Mouse (Mus musculus) lung, postnatal 0 days (tissue): ENCODE data around the gene Slc24a3. TPM values are rescaled to one million over a fixed set of nuclear protein-coding genes. Genes with fewer than 3 reads are reported as not detected.

Source experiments
- ATAC-seq: fragments of 200-750 bp; cut with Nextera tagmentation; 2 replicates; pipeline ENCODE4 v1.8.0; 2017; ENCODE audit warnings: moderate library complexity
- DNase-seq: peaks from one replicate; pipeline ENCODE4 v3.0.0-alpha.2; 2016; ENCODE audit warnings: low spot score
- H3K27ac ChIP-seq: fragments of 300-500 bp; sonication (generic); 2 replicates; pipeline ENCODE4 v1.5.1; 2014; ENCODE audit warnings: antibody characterized with exemption, mild to moderate bottlenecking, low read length, mixed read lengths
- H3K27me3 ChIP-seq: fragments of 300-500 bp; sonication (generic); replicated peaks from 2 replicates; pipeline ENCODE4 v1.6.1; 2014; ENCODE audit warnings: low read length, mixed read lengths; ENCODE audit not compliant: insufficient read depth
- H3K36me3 ChIP-seq: fragments of 300-500 bp; sonication (generic); 2 replicates; pipeline ENCODE4 v1.6.1; 2014; ENCODE audit warnings: low read length, mixed read lengths; ENCODE audit not compliant: insufficient read depth
- H3K4me1 ChIP-seq: fragments of 300-500 bp; sonication (generic); 2 replicates; pipeline ENCODE4 v1.6.1; 2014; ENCODE audit warnings: antibody characterized with exemption, low read depth, low read length, mixed read lengths; ENCODE audit not compliant: insufficient read depth
- H3K4me2 ChIP-seq: fragments of 300-500 bp; sonication (generic); replicated peaks from 2 replicates; pipeline ENCODE4 v1.6.1; 2014; ENCODE audit warnings: low read depth, mild to moderate bottlenecking, low read length, moderate library complexity, mixed read lengths
- H3K4me3 ChIP-seq: fragments of 300-500 bp; sonication (generic); 2 replicates; pipeline ENCODE4 v1.5.1; 2014; ENCODE audit warnings: low read depth, low read length
- H3K9ac ChIP-seq: fragments of 300-500 bp; sonication (generic); replicated peaks from 2 replicates; pipeline ENCODE4 v1.6.1; 2014; ENCODE audit warnings: low read depth, mild to moderate bottlenecking
- H3K9me3 ChIP-seq: fragments of 300-500 bp; sonication (generic); 2 replicates; pipeline ENCODE4 v1.6.1; 2016; ENCODE audit warnings: low read length, mixed read lengths
- CTCF ChIP-seq: IDR thresholded peaks from 2 replicates; pipeline ENCODE4 v1.5.1; 2016; ENCODE audit warnings: antibody characterized with exemption, mild to moderate bottlenecking
- EP300 ChIP-seq: IDR thresholded peaks from 2 replicates; pipeline ENCODE4 v1.6.1; 2016; ENCODE audit warnings: antibody characterized with exemption, mild to moderate bottlenecking, control low read depth
- WGBS: fragments of 180-500 bp; shearing (Covaris S2); extraction: QIAGEN DNeasy Blood & Tissue Kit; methylation state at CpG from one replicate; pipeline ENCODE4 v1.1.7; 2014; 5-methylcytosine and 5-hydroxymethylcytosine counted together
- polyA plus RNA-seq: library from polyadenylated mRNA; unstranded; fragments of >200 nt; fragmentation: Nextera tagmentation; extraction: Ambion mirVana; gene quantifications from 2 replicates; pipeline ENCODE4 v1.2.1, GENCODE M21; 2015

Gene Slc24a3
- polyA plus RNA-seq, 1 experiment from 2014 or later = 2.3 TPM

- Histone ChIP-seq H3K4me1 (no peaks in the 10 kb centered on the region), H3K36me3 (no peaks in the 10 kb centered on the region), H3K4me2 (no peak overlapping the region), H3K27me3 (no peaks in the 10 kb centered on the region), H3K9ac (no peak overlapping the region), H3K27ac (no peak overlapping the region), H3K4me3 (no peak overlapping the region), H3K9me3 (no peaks in the 10 kb centered on the region)
- no peak for TF ChIP-seq EP300
- no peak for TF ChIP-seq CTCF
- WGBS = 83% methylated on average over 2 of the region's 2 CpGs
- DNase-seq = no peak
- no peak for ATAC-seq
Measured at GRCm38 (mm10) chr2:145555713-145556112, 388.2 kb downstream of the Slc24a3 start.

- H3K4me1 ChIP-seq = no peaks in the 10 kb centered on the region
- DNase-seq = peak; percentile 60
- H3K4me2 ChIP-seq = no peak overlapping the region
- H3K9me3 ChIP-seq = no peaks in the 10 kb centered on the region
- TF ChIP-seq CTCF (peak; percentile 69), EP300 (no peak)
- H3K9ac ChIP-seq = no peak overlapping the region
- no peaks in the 10 kb centered on the region for H3K27me3 ChIP-seq
- WGBS = 22% methylated on average over 1 of the region's 1 CpGs
- no peaks in the 10 kb centered on the region for H3K36me3 ChIP-seq
- H3K27ac ChIP-seq = no peak overlapping the region
- ATAC-seq = peak; percentile 48; the same call in 1 of the 2 replicates
- H3K4me3 ChIP-seq = no peak overlapping the region
Measured at GRCm38 (mm10) chr2:145557361-145557931, 389.9 kb downstream of the Slc24a3 start.

GRCm38 (mm10) chr2:145562493-145562892, 394.9 kb downstream of the Slc24a3 start:
- Histone ChIP-seq H3K27ac (no peak overlapping the region), H3K36me3 (no peaks in the 10 kb centered on the region), H3K27me3 (no peaks in the 10 kb centered on the region), H3K4me3 (no peak overlapping the region), H3K9me3 (no peaks in the 10 kb centered on the region), H3K9ac (no peak overlapping the region), H3K4me2 (no peak overlapping the region), H3K4me1 (no peaks in the 10 kb centered on the region)
- ATAC-seq = no peak
- TF ChIP-seq EP300 (no peak), CTCF (no peak)
- DNase-seq = no peak

- H3K4me1 ChIP-seq = no peaks in the 10 kb centered on the region
- no peak for DNase-seq
- H3K36me3 ChIP-seq = no peaks in the 10 kb centered on the region
- no peak overlapping the region for H3K4me2 ChIP-seq
- WGBS = 54% methylated on average over 8 of the region's 8 CpGs
- no peak for TF ChIP-seq EP300
- no peak for TF ChIP-seq CTCF
- no peaks in the 10 kb centered on the region for H3K27me3 ChIP-seq
- ATAC-seq = no peak
- no peak overlapping the region for H3K9ac ChIP-seq
- H3K9me3 ChIP-seq = no peaks in the 10 kb centered on the region
- no peak overlapping the region for H3K27ac ChIP-seq
- H3K4me3 ChIP-seq = no peak overlapping the region
Measured at GRCm38 (mm10) chr2:145564596-145564995, 397.0 kb downstream of the Slc24a3 start.

- Histone ChIP-seq H3K9ac (no peak overlapping the region), H3K36me3 (no peaks in the 10 kb centered on the region), H3K4me2 (no peak overlapping the region), H3K4me1 (no peaks in the 10 kb centered on the region), H3K27me3 (no peaks in the 10 kb centered on the region), H3K4me3 (no peak overlapping the region), H3K27ac (no peak overlapping the region), H3K9me3 (no peaks in the 10 kb centered on the region)
- DNase-seq = no peak
- no peak for ATAC-seq
- 78% methylated on average over 2 of the region's 2 CpGs for WGBS
- TF ChIP-seq EP300 (no peak), CTCF (no peak)
Measured at GRCm38 (mm10) chr2:145566904-145567303, 399.4 kb downstream of the Slc24a3 start.

- WGBS = 69% methylated on average over 3 of the region's 3 CpGs
- H3K4me2 ChIP-seq = no peak overlapping the region
Measured at GRCm38 (mm10) chr2:145571943-145572342, 404.4 kb downstream of the Slc24a3 start.

GRCm38 (mm10) chr2:145574148-145574547, 406.6 kb downstream of the Slc24a3 start:
- DNase-seq (no peak), ATAC-seq (no peak)
- 83% methylated on average over 4 of the region's 4 CpGs for WGBS
- Histone ChIP-seq H3K27me3 (no peaks in the 10 kb centered on the region), H3K4me3 (no peak overlapping the region), H3K4me1 (no peaks in the 10 kb centered on the region), H3K9ac (no peak overlapping the region), H3K9me3 (no peaks in the 10 kb centered on the region), H3K4me2 (no peak overlapping the region), H3K36me3 (no peaks in the 10 kb centered on the region), H3K27ac (no peak overlapping the region)
- TF ChIP-seq EP300 (no peak), CTCF (no peak)

More at GRCm38 (mm10) chr2:145571943-145572342, 404.4 kb downstream of the Slc24a3 start:
- DNase-seq (no peak), ATAC-seq (no peak)
- Histone ChIP-seq H3K27ac (no peak overlapping the region), H3K9me3 (no peaks in the 10 kb centered on the region), H3K9ac (no peak overlapping the region), H3K4me3 (no peak overlapping the region), H3K27me3 (no peaks in the 10 kb centered on the region), H3K36me3 (no peaks in the 10 kb centered on the region), H3K4me1 (no peaks in the 10 kb centered on the region)
- TF ChIP-seq EP300 (no peak), CTCF (no peak)
